Mouse (Mus musculus): ENCODE data around the gene Vps51. TPM values are rescaled to one million over a fixed set of nuclear protein-coding genes. Genes with fewer than 3 reads are reported as not detected.
A peak's percentile ranks its signal among the peaks of the same experiment; 100 is the strongest.

Gene Vps51
- polyA plus RNA-seq, 1 experiment: 72.9 TPM

DNA sequence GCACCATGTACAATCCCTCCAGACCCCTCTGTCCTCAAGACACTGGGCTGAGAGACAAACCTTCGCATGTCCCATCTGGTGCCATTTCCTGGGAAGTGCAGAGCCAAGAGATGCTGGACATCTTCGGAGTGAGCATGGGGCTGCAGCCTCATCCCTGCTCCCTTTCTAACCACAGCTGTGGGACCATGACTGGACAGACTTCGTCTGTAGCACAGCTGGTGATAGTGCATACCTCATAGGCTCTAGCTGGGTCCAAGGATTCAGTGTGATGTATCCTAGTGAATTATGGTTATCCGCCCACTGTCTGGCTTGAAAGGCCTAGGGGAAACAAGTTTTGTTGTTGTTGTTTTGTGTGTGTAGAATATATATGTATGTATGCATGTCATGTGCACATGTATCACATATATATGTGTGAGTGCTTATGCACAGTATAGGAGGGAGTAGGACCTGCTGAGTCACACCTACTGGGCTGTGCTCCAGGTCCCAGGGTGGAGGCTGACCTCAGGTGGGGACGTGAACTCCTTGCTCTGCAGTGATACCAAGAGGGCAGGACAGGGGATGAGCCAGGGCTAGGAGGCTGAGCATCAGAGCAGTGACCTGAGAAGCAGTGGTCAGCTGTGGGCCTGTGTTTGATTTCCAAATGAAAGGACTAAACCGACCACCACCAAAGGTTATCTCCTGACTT lies 25.3 kb upstream of the Vps51 start:
- Histone ChIP-seq H3K27me3 (ENCODE audit: control insufficient read depth, insufficient read depth, low read length) (no peaks in the 10 kb centered on the region), H3K4me3 (ENCODE audit: extremely low read depth, insufficient read depth, insufficient read length) (no peak overlapping the region), H3K36me3 (ENCODE audit: control insufficient read depth, insufficient read depth, low read length) (no peaks in the 10 kb centered on the region), H3K4me1 (ENCODE audit: control insufficient read depth, insufficient read depth, insufficient read length) (no peaks in the 10 kb centered on the region), H3K27ac (ENCODE audit: insufficient read depth, low read length) (no peak overlapping the region)
- 74% methylated on average over 6 of the region's 6 CpGs for WGBS
- DNase-seq (ENCODE audit: low read depth in 1 of 2, low spot score in 2 of 2): no peak
- no peak for TF ChIP-seq POLR2A (IDR thresholded peaks at IDR 0.05; ENCODE audit: low read depth, low read length)
- no peak for TF ChIP-seq CTCF (IDR thresholded peaks at IDR 0.05; ENCODE audit: extremely low read depth, insufficient read depth, insufficient read length, insufficient replicate concordance)

DNA sequence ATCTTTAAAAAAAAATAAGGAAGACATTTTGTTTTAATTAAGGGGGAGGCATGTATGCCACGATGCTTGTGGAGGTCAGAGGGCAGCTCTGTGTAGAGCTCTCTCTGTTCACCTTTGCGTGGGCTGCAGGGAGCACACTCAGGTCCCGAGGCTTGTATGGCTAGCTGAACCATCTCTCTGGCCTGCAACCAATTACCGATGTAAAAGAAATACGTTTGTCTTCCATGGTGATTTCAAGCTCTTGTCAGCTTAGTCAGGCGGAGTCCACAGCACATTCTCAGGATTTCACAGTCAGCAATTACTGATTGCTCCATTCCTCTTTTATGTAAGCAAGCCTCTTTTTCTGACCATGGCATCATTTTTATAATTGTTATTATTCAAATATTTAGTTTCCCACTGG lies 24.2 kb upstream of the Vps51 start:
- no peak for TF ChIP-seq POLR2A (IDR thresholded peaks at IDR 0.05; ENCODE audit: low read depth, low read length)
- no peak for TF ChIP-seq CTCF (IDR thresholded peaks at IDR 0.05; ENCODE audit: extremely low read depth, insufficient read depth, insufficient read length, insufficient replicate concordance)
- H3K27me3 ChIP-seq (ENCODE audit: control insufficient read depth, insufficient read depth, low read length): no peaks in the 10 kb centered on the region
- DNase-seq (ENCODE audit: low read depth in 1 of 2, low spot score in 2 of 2): no peak
- no peaks in the 10 kb centered on the region for H3K4me1 ChIP-seq (ENCODE audit: control insufficient read depth, insufficient read depth, insufficient read length)
- no peaks in the 10 kb centered on the region for H3K36me3 ChIP-seq (ENCODE audit: control insufficient read depth, insufficient read depth, low read length)
- 90% methylated on average over 6 of the region's 6 CpGs for WGBS
- H3K27ac ChIP-seq (ENCODE audit: insufficient read depth, low read length): no peak overlapping the region
- H3K4me3 ChIP-seq (ENCODE audit: extremely low read depth, insufficient read depth, insufficient read length): no peak overlapping the region

DNA sequence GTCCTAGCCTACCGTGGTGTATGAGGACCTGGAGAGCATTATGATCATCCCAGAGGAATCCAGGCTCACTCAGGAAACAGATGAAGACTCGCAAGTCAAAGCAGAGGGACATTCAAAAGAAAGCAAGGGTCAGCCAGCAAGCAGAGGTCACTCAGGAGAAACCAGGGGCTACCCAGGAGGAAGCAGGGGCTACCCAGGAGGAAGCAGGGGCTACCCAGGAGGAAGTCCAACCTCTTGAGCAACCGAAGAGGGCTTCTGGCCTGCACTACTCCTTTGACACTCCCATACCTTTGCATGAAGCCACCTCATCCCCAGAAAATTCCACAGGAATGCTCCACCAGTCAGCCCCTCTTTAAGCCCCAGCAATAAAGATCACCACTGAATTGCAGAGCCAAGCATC lies 20.8 kb upstream of the Vps51 start:
- no peak for DNase-seq (ENCODE audit: low read depth in 1 of 2, low spot score in 2 of 2)
- Histone ChIP-seq H3K36me3 (ENCODE audit: control insufficient read depth, insufficient read depth, low read length) (no peaks in the 10 kb centered on the region), H3K27me3 (ENCODE audit: control insufficient read depth, insufficient read depth, low read length) (no peaks in the 10 kb centered on the region), H3K4me1 (ENCODE audit: control insufficient read depth, insufficient read depth, insufficient read length) (no peaks in the 10 kb centered on the region), H3K4me3 (ENCODE audit: extremely low read depth, insufficient read depth, insufficient read length) (no peak overlapping the region), H3K27ac (ENCODE audit: insufficient read depth, low read length) (no peak overlapping the region)
- no peak for TF ChIP-seq CTCF (IDR thresholded peaks at IDR 0.05; ENCODE audit: extremely low read depth, insufficient read depth, insufficient read length, insufficient replicate concordance)
- no peak for TF ChIP-seq POLR2A (IDR thresholded peaks at IDR 0.05; ENCODE audit: low read depth, low read length)
- 75% methylated on average over 3 of the region's 3 CpGs for WGBS

DNA sequence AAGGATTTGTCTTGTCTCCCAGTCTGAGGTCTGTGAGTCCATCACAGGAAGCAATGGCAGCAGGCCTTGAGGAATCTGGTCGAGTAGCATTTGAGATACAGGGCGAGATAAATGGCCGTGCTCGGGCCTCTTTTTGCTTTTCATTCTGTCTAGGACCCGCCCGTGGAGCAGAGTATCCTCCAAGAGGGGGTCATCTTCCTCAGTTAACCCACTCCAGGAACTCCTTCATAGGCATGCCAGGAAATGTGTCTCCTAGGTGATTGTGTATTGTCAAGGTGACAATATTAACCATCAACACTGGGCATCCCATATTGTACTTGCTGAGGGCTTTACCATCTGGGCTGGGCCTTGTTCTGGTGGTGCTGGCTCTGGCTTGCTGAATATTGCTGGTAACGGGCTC lies 17.1 kb upstream of the Vps51 start, which contains the start of gene AC131692.1:
TSS of gene AC131692.1 (plus strand) at position 301 of the 400 bp plus-strand sequence.
- 95% methylated on average over 7 of the region's 7 CpGs for WGBS
- no peak within 1 kb of the TSS for H3K27ac ChIP-seq (ENCODE audit: insufficient read depth, low read length)
- no peak for TF ChIP-seq POLR2A (IDR thresholded peaks at IDR 0.05; ENCODE audit: low read depth, low read length)
- no peak for TF ChIP-seq CTCF (IDR thresholded peaks at IDR 0.05; ENCODE audit: extremely low read depth, insufficient read depth, insufficient read length, insufficient replicate concordance)
- no peaks in the 10 kb centered on the region for H3K27me3 ChIP-seq (ENCODE audit: control insufficient read depth, insufficient read depth, low read length)
- no peaks in the 10 kb centered on the region for H3K4me1 ChIP-seq (ENCODE audit: control insufficient read depth, insufficient read depth, insufficient read length)
- no peak for DNase-seq (ENCODE audit: low read depth in 1 of 2, low spot score in 2 of 2)
- H3K36me3 ChIP-seq (ENCODE audit: control insufficient read depth, insufficient read depth, low read length): no peaks in the 10 kb centered on the region
- no peak within 1 kb of the TSS for H3K4me3 ChIP-seq (ENCODE audit: extremely low read depth, insufficient read depth, insufficient read length)

GRCm38 (mm10) chr19:6088841-6089240 lies 11.8 kb upstream of the Vps51 start:
- 96% methylated on average over 13 of the region's 13 CpGs for WGBS
- Histone ChIP-seq H3K4me1 (ENCODE audit: control insufficient read depth, insufficient read depth, insufficient read length) (peaks cover 3% of the 10 kb centered on the region; the same call in 1 of the 2 replicates), H3K36me3 (ENCODE audit: control insufficient read depth, insufficient read depth, low read length) (no peaks in the 10 kb centered on the region), H3K27me3 (ENCODE audit: control insufficient read depth, insufficient read depth, low read length) (no peaks in the 10 kb centered on the region), H3K4me3 (ENCODE audit: extremely low read depth, insufficient read depth, insufficient read length) (no peak overlapping the region), H3K27ac (ENCODE audit: insufficient read depth, low read length) (no peak overlapping the region)
- TF ChIP-seq POLR2A (IDR thresholded peaks at IDR 0.05; ENCODE audit: low read depth, low read length): no peak
- TF ChIP-seq CTCF (IDR thresholded peaks at IDR 0.05; ENCODE audit: extremely low read depth, insufficient read depth, insufficient read length, insufficient replicate concordance): no peak
- DNase-seq (ENCODE audit: low read depth in 1 of 2, low spot score in 2 of 2): no peak

GRCm38 (mm10) chr19:6085417-6085879 lies 8.4 kb upstream of the Vps51 start:
- TF ChIP-seq CTCF (IDR thresholded peaks at IDR 0.05; ENCODE audit: extremely low read depth, insufficient read depth, insufficient read length, insufficient replicate concordance): no peak
- no peak for TF ChIP-seq POLR2A (IDR thresholded peaks at IDR 0.05; ENCODE audit: low read depth, low read length)
- DNase-seq (ENCODE audit: low read depth in 1 of 2, low spot score in 2 of 2): peak in 1 of 2 experiments; percentile 62
- Histone ChIP-seq H3K27ac (ENCODE audit: insufficient read depth, low read length) (no peak overlapping the region), H3K36me3 (ENCODE audit: control insufficient read depth, insufficient read depth, low read length) (peaks cover 14% of the 10 kb centered on the region), H3K27me3 (ENCODE audit: control insufficient read depth, insufficient read depth, low read length) (no peaks in the 10 kb centered on the region), H3K4me3 (ENCODE audit: extremely low read depth, insufficient read depth, insufficient read length) (peak overlapping the region; percentile 62), H3K4me1 (ENCODE audit: control insufficient read depth, insufficient read depth, insufficient read length) (peaks cover 4% of the 10 kb centered on the region; the same call in 1 of the 2 replicates)
- under 1% methylated on average over 17 of the region's 17 CpGs for WGBS

Data from spleen, adult 2 months (tissue).